Mouse (Mus musculus) embryonic fibroblast, embryonic 13.5 days (primary cell): ENCODE data around the gene Yju2. TPM values are rescaled to one million over a fixed set of nuclear protein-coding genes. Genes with fewer than 3 reads are reported as not detected.

Experiments used
- H3K27ac ChIP-seq: 2 replicates; pipeline ENCODE4 v1.5.1; 2012; ENCODE audit warnings: low read length, control low read depth, inconsistent platforms; ENCODE audit not compliant: insufficient read depth
- H3K4me1 ChIP-seq: 2 replicates; pipeline ENCODE4 v1.6.1; 2011; ENCODE audit warnings: low read length; ENCODE audit not compliant: control insufficient read depth, insufficient read depth
- H3K4me3 ChIP-seq: 2 replicates; pipeline ENCODE4 v1.5.1; 2011; ENCODE audit warnings: mild to moderate bottlenecking, control low read depth, low read length; ENCODE audit not compliant: insufficient read depth
- CTCF ChIP-seq: IDR thresholded peaks from 2 replicates; pipeline ENCODE4 v1.5.1; 2011; ENCODE audit warnings: mild to moderate bottlenecking, control low read depth, low read length, moderate library complexity, borderline replicate concordance; ENCODE audit not compliant: insufficient read depth
- POLR2A ChIP-seq: IDR thresholded peaks from 2 replicates; pipeline ENCODE4 v1.6.1; 2011; ENCODE audit warnings: low read depth, mild to moderate bottlenecking, control low read depth, low read length, moderate library complexity
- polyA plus RNA-seq: library from polyadenylated mRNA; stranded (reverse); fragments of >200 nt; gene quantifications from 2 replicates; pipeline ENCODE4 v1.2.4, GENCODE M21; 2011; ENCODE audit warnings: low read depth; ENCODE audit not compliant: missing spikeins, insufficient read length

Gene Yju2
- polyA plus RNA-seq, 1 experiment: 8.0 TPM

DNA sequence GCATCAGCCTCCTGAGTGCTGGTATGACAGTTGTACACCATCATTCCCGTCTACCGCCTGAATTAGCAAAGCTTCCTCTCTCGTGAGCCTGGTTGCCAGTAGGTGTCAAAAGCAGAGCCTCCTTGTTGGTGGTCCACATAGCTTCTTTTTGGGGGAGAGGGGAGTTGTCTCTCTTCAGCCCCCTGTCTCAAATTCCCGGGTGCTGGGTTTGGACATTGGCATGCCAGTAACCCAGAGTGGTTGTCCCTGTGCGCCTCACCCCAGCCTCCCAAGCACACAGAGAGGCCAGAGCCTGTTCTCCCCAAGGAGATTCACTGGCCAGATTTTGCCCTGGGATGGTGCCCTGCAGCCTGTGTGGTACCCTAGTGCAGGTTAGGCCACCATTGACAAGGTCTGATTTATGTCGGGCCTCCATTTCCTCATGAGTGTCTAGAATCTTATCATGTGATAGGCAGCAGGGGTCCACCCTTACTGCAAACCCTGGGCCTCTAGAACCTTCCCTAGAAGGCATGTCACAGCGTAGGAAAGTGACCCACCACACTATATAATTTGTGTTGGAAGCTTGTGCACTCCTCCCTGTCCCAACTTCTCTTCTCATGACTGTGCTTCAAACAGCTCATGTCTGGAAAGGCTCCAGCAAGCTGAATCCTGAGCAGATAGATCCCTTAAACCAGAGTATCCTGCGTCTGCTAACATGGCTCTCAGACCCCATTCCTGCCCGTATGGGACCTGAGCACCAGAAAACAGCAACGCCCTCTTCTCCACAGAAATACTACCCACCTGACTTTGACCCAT lies 1.2 kb downstream of the Yju2 start:
- H3K27ac ChIP-seq: no peak overlapping the region; the same call in 1 of the 2 replicates

DNA sequence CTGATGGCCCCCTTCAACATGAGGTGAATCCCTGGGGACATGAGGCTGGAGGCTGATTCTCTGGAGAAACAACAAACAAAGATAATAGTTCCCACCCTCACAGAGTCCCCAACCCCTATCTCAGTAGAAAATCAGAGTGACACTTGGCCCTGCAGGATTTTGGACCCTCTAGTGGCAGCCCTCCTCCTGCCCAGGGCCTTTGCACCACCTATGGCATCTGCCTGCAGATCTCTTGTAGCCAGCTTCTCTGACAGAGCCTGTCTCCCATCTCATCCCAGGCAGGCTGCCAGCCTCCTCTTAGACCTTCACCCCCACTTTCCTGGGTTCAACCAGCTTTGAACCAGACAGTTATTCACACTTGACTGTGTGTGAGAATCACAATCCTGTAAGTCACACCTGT lies 1.9 kb downstream of the Yju2 start:
- Histone ChIP-seq H3K27ac (no peak overlapping the region), H3K4me1 (peaks cover 5% of the 10 kb centered on the region; the same call in 1 of the 2 replicates), H3K4me3 (no peak overlapping the region)
- TF ChIP-seq CTCF: no peak
- no peak for TF ChIP-seq POLR2A

More for the DNA sequence above, 1.2 kb downstream of the Yju2 start:
- peak overlapping the region; percentile 44 for H3K4me3 ChIP-seq
- H3K4me1 ChIP-seq: peaks cover 5% of the 10 kb centered on the region; the same call in 1 of the 2 replicates
- TF ChIP-seq CTCF: no peak
- no peak for TF ChIP-seq POLR2A

DNA sequence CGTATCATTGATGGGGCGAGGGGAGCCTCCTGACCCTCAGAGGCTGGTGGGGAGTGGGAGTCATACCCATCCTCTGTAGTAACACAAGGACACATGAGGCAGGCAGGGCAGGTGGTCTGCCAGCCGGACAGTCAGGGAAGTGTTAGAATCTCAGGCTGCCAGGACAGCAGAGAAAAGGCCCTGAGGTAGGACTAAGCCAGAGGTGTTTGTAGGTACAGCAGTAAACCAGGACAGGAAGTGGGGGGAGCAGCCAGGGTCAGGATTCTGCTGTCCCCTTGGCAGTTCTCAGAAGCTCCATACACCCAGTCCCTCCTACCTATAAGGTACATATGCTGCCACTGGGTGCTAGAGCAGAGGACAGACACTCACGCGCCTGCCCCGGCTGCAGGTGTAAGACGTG lies 2.7 kb downstream of the Yju2 start:
- TF ChIP-seq POLR2A: no peak
- TF ChIP-seq CTCF: no peak
- no peak overlapping the region for H3K27ac ChIP-seq
- no peak overlapping the region for H3K4me3 ChIP-seq
- peaks cover 5% of the 10 kb centered on the region; the same call in 1 of the 2 replicates for H3K4me1 ChIP-seq

DNA sequence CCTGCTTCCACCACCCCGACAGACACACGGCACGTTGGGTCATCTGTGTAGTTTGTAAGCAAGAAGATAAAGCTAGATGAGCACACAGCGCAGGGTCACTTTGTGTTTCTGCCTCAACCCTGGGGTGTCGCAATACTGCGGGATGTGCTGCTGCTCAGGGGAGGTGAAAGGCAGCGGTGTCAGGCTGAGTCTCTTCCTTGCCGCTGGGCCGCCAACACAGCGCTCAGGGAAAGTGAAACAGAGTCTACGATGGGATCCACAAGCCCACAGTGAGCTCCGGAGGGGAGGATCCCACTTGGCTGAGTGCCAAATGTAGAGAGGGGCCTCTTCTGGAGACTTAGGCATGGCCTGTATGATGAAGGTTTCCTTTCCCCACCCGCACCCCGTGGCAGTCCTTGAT lies 4.3 kb downstream of the Yju2 start:
- no peak overlapping the region for H3K27ac ChIP-seq
- no peak overlapping the region for H3K4me3 ChIP-seq
- peaks cover 5% of the 10 kb centered on the region; the same call in 1 of the 2 replicates for H3K4me1 ChIP-seq
- no peak for TF ChIP-seq CTCF
- TF ChIP-seq POLR2A: no peak

DNA sequence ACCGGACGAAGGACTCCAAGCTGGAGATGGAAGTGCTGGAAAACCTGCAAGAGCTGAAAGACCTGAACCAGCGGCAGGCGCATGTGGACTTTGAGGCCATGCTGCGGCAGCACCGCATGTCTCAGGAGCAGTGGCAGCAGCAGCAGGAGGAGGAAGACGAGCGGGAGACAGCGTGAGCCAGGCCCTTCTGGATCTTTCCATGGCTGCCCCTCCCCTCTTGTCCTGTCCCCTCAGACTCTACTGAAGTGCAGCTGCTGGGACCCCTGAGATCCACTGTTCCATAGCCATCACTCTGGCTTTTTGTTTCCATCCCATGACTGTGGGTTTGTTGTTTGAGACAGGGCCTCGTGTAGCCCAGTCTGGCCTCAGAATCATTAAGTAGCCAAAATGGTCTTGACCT lies 5.6 kb downstream of the Yju2 start:
- Histone ChIP-seq H3K4me1 (peaks cover 5% of the 10 kb centered on the region; the same call in 1 of the 2 replicates), H3K4me3 (no peak overlapping the region), H3K27ac (no peak overlapping the region)
- TF ChIP-seq POLR2A: no peak
- TF ChIP-seq CTCF: no peak

DNA sequence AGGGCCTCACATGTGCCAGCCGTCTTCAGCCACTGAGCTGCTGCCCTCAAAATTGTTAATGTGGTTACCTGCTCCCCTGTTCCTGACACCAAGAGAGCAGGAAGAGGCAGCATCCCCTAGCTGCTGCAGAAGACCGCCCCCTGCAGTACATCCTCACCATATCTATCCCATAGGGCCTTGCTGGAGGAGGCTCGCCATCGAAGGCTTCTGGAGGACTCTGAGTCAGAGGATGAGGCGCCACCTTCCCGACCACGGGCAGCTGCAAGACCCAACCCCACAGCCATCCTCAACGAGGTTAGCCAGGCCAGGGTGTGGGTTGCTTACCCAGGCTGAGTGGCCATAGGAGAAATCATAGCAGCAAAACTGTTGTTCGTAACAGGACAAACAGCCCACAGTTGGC lies 6.1 kb downstream of the Yju2 start:
- TF ChIP-seq POLR2A (no peak), CTCF (no peak)

DNA sequence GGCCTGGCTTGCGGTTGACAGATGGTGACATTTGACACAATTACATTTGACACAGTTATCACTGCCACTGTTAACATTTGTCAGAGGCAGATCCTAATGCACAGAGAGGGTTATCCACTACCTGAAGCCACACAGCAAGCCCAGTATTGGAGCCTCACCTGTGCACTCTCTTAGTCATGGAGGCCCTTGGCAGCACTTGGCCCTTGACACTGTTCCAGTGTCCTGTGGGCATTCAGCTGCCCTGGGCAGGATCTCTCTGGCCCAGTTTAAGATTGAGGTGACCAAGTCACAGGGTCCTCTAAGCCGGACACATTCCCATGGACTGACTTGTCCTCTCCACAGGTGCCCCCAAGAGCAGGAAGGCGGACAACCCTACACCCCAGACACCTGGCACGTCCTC lies 8.3 kb downstream of the Yju2 start:
- TF ChIP-seq CTCF (no peak), POLR2A (no peak)
- H3K4me1 ChIP-seq: no peaks in the 10 kb centered on the region
- no peak overlapping the region for H3K27ac ChIP-seq
- no peak overlapping the region for H3K4me3 ChIP-seq

More for the DNA sequence above, 6.1 kb downstream of the Yju2 start:
- Histone ChIP-seq H3K4me1 (0 out of 2 replicates have a peak, but pooled peaks cover 2% of the 10 kb centered on the region), H3K4me3 (no peak overlapping the region), H3K27ac (no peak overlapping the region)

DNA sequence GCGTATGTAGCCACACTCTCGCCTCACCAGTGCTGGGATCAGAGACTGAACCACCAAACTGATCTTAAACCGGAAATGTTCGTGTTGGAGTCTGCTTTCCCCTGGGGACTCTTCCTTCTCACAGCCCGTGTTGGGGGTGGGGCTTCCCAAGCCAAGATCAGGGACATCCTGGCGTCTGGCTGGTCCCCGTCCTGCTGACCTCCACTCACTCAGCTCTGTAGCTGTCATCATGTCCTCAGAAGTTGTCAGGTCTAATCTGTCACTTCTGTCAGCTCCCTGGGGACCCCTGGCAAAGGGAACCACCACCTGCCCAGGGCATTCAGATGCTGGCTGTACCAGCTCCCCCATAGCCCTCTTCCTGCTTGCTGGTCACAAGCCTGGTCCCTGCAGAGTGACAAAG lies 9.3 kb downstream of the Yju2 start:
- TF ChIP-seq POLR2A (no peak), CTCF (no peak)
- no peaks in the 10 kb centered on the region for H3K4me1 ChIP-seq
- no peak overlapping the region for H3K4me3 ChIP-seq

DNA sequence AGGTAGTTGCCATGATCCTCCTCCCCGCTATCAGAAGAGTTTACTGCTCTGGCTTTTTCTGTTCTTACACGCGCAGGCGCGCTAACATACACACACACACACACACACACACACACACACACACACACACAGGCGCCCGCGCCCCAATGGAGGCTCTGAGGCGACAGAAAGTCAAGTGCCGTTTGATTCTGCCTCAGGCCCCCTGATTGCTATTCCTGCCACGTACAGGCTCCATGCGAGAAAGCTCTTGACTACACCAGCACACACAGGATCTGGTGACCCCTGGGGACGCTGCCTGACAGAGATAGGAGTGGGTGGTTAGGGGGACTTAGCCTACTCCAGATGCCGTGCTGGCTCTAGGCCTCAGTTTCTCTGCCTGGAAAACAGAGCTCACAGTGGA lies 10.7 kb downstream of the Yju2 start:
- no peak for TF ChIP-seq POLR2A
- no peaks in the 10 kb centered on the region for H3K4me1 ChIP-seq
- H3K4me3 ChIP-seq: no peak overlapping the region
- H3K27ac ChIP-seq: no peak overlapping the region

More for the DNA sequence above, 9.3 kb downstream of the Yju2 start:
- H3K27ac ChIP-seq: no peak overlapping the region

DNA sequence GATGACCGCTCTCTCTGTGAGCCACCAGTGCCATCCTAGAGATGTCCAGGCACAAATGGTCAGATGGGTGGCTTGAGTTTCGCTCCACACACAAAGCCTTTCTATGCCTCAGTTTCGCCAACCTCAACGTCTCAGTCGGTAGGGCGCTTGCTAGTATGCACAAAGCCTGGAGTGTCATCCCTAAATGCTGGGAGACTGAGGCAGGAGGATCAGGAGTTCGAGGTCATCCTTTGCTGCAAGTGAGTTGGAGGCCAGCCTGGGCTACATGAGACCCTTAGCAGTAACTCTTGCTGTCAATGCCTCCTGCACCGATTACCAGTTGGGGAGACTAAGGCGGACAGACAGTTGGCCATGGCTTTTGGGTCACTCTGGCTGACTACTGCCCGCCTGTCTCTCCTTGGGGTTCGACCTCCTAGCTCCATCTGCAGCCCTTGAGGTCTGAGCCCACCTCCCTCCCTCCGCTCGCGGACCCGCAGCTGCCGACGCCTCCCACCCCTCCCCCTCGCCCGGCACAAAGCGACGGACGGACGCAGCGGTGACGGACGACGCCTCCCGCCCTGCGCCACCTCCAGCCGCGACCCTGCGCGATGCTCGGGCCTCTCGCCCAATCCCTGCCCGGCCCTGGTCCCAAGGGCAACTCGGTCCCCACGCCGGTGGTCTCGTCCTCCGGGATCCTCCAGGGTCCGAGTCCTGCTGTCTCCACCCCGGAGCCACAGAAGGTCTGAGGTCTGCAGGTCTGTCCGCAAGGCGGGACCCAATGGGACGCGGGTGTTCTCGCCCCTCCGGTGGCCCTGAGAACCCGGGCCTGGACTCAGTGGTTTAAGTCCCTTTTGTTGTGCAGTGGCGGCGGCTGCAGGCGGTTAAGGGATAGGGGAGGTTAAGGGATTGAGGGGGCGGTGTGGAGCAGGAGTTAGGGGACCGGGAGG lies 11.3 kb downstream of the Yju2 start, which contains the start of gene Shd:
TSS of gene Shd (plus strand) at position 502 of the 926 bp plus-strand sequence.
- TF ChIP-seq CTCF (no peak), POLR2A (no peak)
- H3K4me1 ChIP-seq: no peaks in the 10 kb centered on the region
- H3K4me3 ChIP-seq: peak within 1 kb of the TSS; percentile 4; the same call in 1 of the 2 replicates
- no peak within 1 kb of the TSS for H3K27ac ChIP-seq
